Mouse (Mus musculus): ENCODE measurements at regions not wholly inside any gene's neighbourhood (a gene's known extent, or its start where the extent isn't known, plus 50 kb on each side); places are given as distances from the start of the nearest gene placed in this dataset.

- no peak for DNase-seq (ENCODE audit: low spot score)
Observed at GRCm38 (mm10) chrX:70261360-70261759, 103.5 kb downstream of the Ids start.

- no peak for DNase-seq (ENCODE audit: low spot score)
Observed at GRCm38 (mm10) chrX:70216011-70216410, 148.9 kb downstream of the Ids start.

GRCm38 (mm10) chrX:70184427-70185090, 180.3 kb downstream of the Ids start:
- peak; percentile 1 for DNase-seq (ENCODE audit: low spot score)

GRCm38 (mm10) chrX:70169737-70170136, 195.1 kb downstream of the Ids start:
- DNase-seq (ENCODE audit: low spot score) = no peak

GRCm38 (mm10) chrX:70161011-70161410, 203.9 kb downstream of the Ids start:
- no peak for DNase-seq (ENCODE audit: low spot score)
